Mouse (Mus musculus): ENCODE measurements around the gene Zyx.

Gene Zyx

GRCm38 (mm10) chr6:42395960-42396809, 46.8 kb downstream of the Zyx start:
- peak in 1 of 2 experiments; percentile 43 for DNase-seq (ENCODE audit: low spot score in 2 of 2)

GRCm38 (mm10) chr6:42397041-42397657, 47.7 kb downstream of the Zyx start:
- no peak for DNase-seq (ENCODE audit: low spot score in 2 of 2)

- DNase-seq (ENCODE audit: low spot score in 2 of 2), result no peak
These were observed 48.9 kb downstream of the Zyx start for GRCm38 (mm10) chr6:42398285-42398684.

DNA sequence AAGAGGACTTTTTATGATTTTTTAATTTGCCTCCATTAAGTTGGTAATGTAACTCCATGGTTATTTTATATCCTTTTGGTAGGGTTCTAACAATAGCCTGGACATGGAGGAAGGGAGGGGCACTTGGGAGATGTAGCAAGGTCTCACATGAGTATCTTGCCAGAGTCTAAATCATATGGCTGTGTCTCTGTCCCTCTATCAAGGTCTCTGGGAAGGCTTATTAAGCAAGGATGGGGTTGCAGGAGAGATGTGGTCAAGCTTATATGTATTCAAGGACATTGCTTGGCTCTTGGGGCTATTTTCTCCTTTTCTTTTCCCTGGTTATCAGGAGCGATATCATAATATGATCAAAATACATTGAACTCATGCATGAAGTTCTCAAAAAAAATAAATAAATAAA, 49.6 kb downstream of the Zyx start:
- DNase-seq (ENCODE audit: low spot score in 2 of 2), result no peak

DNA sequence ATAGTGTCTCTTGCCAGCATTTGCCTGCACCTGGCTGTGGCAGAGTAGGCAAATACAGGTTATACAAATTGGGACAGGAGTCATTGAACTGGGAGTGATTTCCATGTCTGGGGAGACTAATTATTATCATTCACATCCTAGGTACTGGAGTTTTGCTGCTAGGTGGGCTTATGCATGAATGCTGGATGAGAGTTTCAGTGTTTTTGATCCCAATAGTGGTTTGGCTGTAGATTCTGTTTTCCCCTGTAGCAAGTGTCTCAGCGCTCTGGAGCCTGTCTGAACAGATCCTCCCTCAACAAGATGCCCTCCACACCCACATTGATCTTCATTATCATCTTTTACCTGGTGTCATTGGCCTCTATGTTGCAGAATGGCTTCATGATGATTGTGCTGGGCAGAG, 50.5 kb downstream of the Zyx start, which contains the start of gene Tas2r143:
TSS of gene Tas2r143 (plus strand) at position 301 of the 400 bp plus-strand sequence.
- no peak for DNase-seq (ENCODE audit: low spot score in 2 of 2)

GRCm38 (mm10) chr6:42405134-42405533, 55.7 kb downstream of the Zyx start, which contains the start of gene Tas2r135:
Gene Tas2r135 (plus strand): TSS chr6:42405434.
- DNase-seq (ENCODE audit: low spot score in 2 of 2), result no peak

Measured in spleen, postnatal 10 days (tissue).